Mouse (Mus musculus): ENCODE data around the gene Wdr17.
A peak's percentile ranks its signal among the peaks of the same experiment; 100 is the strongest.
"Not testable (repeated sequence)": the region's sequence is repeated elsewhere in the genome, so short reads cannot be mapped to it uniquely, and the experiment has no call there.

Wdr17 gene

DNA sequence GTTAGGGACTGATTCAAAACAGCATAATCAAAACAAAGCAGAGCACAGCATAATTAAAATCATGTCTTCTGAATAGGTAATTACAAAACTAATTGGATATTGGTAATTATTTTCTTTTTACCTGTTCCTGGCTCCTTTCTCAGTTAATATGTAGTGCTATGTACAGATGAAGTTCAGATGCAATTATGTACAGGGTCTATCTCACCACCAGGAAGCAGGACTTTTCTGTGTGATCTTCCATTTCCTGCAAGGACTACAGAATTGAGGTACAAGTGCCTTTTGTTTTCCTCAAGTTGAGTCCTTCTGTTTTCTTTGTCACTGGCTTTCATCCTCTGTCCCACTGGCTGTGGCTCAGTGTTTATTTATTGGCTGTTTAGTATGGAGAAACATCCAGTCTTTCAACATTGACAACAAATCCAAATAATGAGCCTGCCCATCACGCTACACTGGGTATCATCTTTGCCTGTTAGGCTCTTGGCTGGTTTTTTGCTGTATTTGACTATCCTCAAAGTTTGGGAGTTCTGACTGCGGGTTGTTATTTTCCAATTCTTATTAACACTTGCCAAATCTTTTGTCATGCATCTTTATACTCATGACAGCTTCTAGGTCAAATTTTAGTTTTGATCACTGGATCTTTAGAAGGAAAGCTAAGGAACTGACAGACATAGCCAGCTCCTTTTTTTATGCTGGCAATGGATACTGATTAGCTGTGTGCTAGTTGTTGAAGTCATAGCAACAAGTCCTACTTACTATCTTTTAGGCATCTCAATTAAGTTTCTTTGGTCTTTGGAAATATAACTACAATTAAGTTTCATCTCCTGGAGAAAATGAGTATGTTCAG lies 94.9 kb downstream of the Wdr17 start:
- no peak for DNase-seq

- peak; percentile 26 to 41 for DNase-seq
Measured at GRCm38 (mm10) chr8:54780134-54780942, 106.6 kb downstream of the Wdr17 start.

GRCm38 (mm10) chr8:54779317-54780133 lies 107.5 kb downstream of the Wdr17 start:
- DNase-seq = peak; percentile 37 to 41

DNA sequence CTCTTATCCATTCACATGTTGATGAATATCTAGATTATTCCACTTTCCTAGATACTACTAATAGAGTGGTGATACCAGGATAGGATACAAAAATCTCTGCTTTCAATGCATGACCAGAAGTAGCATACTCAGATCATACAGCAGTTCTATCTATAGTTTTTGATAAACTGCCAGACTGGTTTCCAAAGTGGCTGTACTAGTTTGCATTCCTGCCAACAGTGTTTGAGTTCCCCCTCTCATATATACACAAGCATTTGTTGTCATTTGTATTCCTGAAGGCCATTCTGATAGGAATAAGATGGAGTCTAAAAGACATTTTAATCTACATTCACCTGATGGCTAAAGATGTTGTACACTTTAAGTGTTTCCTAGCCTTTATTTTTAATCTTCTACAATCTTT lies 110.0 kb downstream of the Wdr17 start:
- DNase-seq = no peak

DNA sequence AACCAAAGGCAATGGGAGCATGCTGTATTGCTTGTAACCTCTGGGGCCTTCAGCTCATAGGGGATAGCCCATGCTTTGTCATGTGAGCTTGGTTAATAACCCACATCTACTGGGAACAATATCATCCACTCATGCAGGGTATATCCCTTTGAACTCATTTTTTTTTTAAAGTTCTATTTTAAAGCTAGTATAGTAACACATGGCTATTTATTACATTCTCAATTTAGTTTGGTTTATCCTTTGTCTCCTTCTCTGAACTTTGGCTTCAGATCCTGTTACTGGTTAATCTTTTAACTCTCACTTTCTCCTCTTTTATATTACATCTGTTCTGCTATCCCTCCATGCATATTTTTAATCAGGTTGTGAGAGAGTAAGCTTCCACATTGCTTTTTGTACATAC lies 110.7 kb downstream of the Wdr17 start:
- no peak for DNase-seq

GRCm38 (mm10) chr8:54757646-54758045 lies 129.3 kb downstream of the Wdr17 start:
- DNase-seq = no peak

DNA sequence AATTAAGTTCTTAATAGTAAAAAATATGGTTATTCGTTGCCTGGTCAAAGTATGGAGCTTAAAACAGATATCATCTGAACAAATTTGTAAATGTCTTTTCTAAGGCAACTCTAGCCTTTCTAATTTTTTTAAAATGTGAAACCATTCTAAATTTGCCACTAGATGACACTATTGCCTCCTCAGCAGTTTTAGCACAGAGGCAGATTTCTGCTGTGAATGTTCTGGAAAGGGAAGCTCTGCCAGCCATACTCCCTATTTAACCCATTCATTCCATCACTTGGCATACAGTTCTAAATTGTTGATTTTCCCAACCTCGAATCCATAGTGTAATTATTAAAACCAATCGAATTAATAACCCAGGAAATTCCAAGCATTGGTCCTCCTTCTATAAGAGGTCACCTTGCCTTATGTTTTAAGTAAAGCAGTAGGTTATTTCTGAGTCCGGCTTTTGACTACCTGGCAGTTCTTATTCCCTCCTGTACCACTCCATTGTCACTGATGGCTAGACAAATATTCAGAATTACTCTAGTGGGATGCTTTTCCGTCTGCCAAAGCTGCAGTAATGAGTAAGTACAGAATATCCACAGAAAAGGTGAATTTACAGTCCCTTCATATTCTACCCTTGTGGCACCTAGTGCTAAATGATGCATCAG lies 150.2 kb downstream of the Wdr17 start:
- no peak for DNase-seq

DNA sequence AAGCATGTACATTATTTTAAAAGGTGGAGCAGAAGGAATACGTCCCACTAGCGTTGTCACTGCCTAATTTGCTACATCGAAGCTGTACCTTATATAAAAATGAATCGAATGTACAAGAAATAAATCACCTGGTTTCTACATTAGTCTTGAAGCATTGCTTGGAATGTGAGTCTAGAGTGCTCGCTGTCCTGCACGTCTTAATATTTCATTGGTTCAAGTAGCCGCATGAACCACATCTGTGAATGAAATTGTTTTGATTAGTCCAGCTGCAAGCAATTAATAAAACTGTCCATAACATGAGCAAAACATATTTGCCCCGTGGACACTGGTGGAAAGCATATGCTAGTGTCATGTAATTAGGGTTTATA lies 162.3 kb downstream of the Wdr17 start:
- DNase-seq = no peak

GRCm38 (mm10) chr8:54723976-54724667 lies 162.9 kb downstream of the Wdr17 start:
- DNase-seq = peak; percentile 85 to 88

DNA sequence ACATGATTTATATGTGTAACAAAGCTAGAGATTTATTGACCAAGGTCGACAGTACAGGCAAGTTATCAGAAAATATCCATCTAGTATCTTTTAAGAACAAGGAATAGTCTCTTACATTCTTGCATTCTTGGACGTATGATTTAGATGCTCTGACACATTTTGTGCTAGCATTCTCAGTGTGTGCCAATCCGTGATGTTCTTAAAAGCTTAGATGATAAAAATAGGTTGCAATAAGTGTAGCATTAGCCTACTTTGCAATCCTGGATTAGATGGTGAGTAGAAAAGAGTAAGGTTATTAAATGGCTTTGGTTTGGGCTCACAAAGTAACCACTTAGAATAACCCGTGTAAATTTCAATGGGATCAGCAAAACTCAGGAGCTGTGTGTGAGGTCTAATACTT lies 168.5 kb downstream of the Wdr17 start:
- no peak for DNase-seq

- DNase-seq = no peak
Measured at GRCm38 (mm10) chr8:54705743-54706142, 181.2 kb downstream of the Wdr17 start.

DNA sequence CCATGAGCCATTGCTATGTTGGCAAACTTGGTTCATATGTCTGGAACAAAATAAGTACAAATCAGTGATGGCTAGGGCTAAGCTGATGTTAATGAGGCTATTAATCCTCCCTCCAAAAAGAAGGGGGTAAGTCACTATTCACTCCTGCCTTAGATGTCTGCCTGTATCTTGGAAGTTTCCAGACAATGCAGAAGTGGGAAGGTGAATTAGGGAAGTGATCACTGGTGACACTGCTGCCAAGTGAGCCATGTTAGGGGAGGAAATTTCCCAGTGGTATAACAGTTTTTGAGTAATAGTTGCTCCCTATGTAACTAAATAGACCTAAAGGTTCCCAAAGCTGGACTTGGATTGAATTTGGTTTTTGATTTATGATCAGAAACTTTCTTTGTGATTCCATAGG lies 215.2 kb downstream of the Wdr17 start:
- no peak for DNase-seq

GRCm38 (mm10) chr8:54667756-54668155 lies 219.2 kb downstream of the Wdr17 start:
- no peak for DNase-seq

GRCm38 (mm10) chr8:54660675-54661074 lies 226.3 kb downstream of the Wdr17 start:
- DNase-seq = peak; percentile 5 to 31

DNA sequence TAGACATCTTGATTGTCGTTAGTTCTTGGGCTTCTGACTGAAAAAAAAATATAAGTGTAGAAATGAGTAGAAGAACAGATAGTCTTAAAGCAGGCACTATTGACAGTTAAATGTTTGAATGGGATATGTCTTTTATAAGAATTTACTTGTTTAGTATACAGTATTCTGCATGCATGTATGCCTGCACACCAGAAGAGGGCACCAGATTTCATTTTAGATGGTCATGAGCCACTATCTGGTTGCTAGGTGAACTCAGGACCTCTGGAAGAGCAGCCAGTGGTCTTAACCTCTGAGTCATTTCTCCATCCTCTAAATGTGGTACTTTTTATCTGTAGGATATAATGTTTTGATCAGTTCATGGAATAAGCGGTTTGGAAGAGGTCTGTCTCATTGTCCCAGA lies 227.3 kb downstream of the Wdr17 start:
- no peak for DNase-seq

- no peak for DNase-seq
Measured at GRCm38 (mm10) chr8:54638634-54639033, 248.3 kb downstream of the Wdr17 start.

DNA sequence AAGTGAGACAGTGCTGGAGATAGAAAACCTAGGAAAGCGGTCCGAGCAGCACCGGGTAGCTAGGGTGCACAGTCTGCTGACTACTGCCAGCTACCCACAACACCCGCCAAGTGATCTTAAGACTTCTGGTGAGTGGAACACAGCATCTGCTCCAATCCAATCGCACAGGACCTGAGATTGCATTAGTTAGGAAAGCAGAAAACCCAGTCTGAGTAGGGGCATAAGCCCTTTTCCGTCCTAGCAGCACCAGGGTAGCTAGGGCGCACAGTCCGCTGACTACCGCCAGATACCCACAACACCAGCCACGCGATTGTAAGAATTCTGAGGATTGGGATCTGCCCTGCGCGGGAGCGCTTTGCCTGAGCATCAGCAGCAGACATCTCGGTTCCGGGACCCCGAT lies 270.3 kb downstream of the Wdr17 start:
- not testable (repeated sequence) for DNase-seq

GRCm38 (mm10) chr8:54610238-54610637 lies 276.7 kb downstream of the Wdr17 start:
- peak; percentile 41 to 44 for DNase-seq

- DNase-seq = no peak
Measured at GRCm38 (mm10) chr8:54609336-54609735, 277.6 kb downstream of the Wdr17 start.

DNA sequence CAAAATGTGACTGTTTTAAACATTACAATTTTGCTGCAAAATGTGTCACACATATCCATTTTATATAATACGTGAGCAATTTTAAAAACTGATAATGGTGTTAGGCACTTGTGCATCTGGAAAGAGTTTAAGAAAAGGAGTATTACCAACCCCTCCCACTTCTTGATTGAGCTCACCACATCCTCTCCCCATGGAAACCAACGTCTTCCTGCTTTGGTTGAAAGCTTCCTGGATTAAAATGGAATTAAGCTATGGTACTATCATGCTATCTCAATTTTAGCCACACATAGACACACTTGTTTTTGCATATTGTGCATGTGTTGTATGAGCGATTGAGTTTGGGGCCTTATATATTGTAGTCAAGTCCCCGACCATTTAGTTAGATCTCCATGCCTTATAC lies 283.5 kb downstream of the Wdr17 start:
- no peak for DNase-seq

- DNase-seq = peak in 1 of 2 experiments; percentile 6
Measured at GRCm38 (mm10) chr8:54600671-54601251, 286.2 kb downstream of the Wdr17 start, which contains the start of gene Spata4. Spata4 (plus strand) TSS chr8:54600781.
